ENCODE assay signal across 9 mouse cellular contexts in the genomic region with DNA sequence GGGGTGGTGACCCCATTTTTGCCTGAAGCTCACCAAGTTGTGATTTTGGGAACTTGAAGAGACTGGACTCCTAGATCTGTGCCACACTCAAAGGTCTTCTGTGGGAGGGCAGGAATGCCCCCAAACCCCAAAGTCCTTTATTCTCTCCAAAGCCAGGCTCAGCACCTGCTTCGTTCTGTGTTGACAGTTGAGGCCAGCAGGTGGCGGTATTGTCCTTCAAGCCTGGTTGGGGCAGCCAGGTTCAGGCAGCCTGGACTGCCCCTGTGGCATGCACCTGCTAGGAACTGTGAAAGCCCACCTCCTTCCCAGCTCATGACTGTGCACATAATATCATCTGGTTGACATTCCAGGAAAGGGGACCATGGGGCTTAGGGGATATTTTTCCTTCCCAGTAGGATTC.
DNase-seq lines count a peak whose midpoint lies in the region; ATAC-seq and TF ChIP-seq lines count a peak whose summit lies in the region.
"Had no signal": no experiment of that assay in that cellular context is flagged by ENCODE, and none has a peak within 500 bp of the region (broad histone marks: within the 10 kb centered on the region; RNA-seq: fewer than 3 reads in every experiment).

No protein-coding gene starts in this region.

- no peak overlapping the region for H3K4me2 ChIP-seq in midbrain, postnatal 0 days (ENCODE audit: low read depth, low read length, poor library complexity, severe bottlenecking)
- H3K4me2 ChIP-seq in midbrain, embryonic 13.5 days (replicated peaks), result no peak overlapping the region
- H3K4me2 ChIP-seq in stomach, embryonic 14.5 days (replicated peaks; ENCODE audit: low read depth, low read length), result no peak overlapping the region
- H3K4me2 ChIP-seq: neural tube, embryonic 12.5 days had no signal

- DNase-seq in heart, postnatal 4 days, result peak; percentile 6
- DNase-seq in heart, embryonic 10.5 days (ENCODE audit: low spot score), result no peak
- DNase-seq in midbrain, postnatal 0 days (ENCODE audit: low spot score), result peak; percentile 15
- DNase-seq in layer of hippocampus, adult 11-12 months (ENCODE audit: low spot score), result no peak
- DNase-seq: lung, adult 2 months had no signal

- no peaks in the 10 kb centered on the region for H3K36me3 ChIP-seq in heart, embryonic 10.5 days
- H3K36me3 ChIP-seq in midbrain, postnatal 0 days (ENCODE audit: insufficient read depth, low read length), result no peaks in the 10 kb centered on the region
- H3K36me3 ChIP-seq in midbrain, embryonic 13.5 days, result no peaks in the 10 kb centered on the region
- H3K36me3 ChIP-seq in stomach, embryonic 14.5 days (ENCODE audit: control insufficient read depth, insufficient read depth, low read length), result no peaks in the 10 kb centered on the region
- H3K36me3 ChIP-seq: neural tube, embryonic 12.5 days had no signal

- H3K27ac ChIP-seq in heart, embryonic 10.5 days, result no peak overlapping the region
- H3K27ac ChIP-seq in midbrain, postnatal 0 days (ENCODE audit: low read depth, low read length), result no peak overlapping the region
- H3K27ac ChIP-seq in midbrain, embryonic 13.5 days, result no peak overlapping the region
- no peak overlapping the region for H3K27ac ChIP-seq in cortical plate, adult 2 months (ENCODE audit: insufficient read depth, low read length)
- no peak overlapping the region for H3K27ac ChIP-seq in stomach, embryonic 14.5 days (ENCODE audit: low read length)
- H3K27ac ChIP-seq: neural tube, embryonic 12.5 days had no signal

- peak; percentile 70 for TF ChIP-seq CTCF in midbrain, postnatal 0 days (IDR thresholded peaks at IDR 0.05)
- TF ChIP-seq CTCF in cortical plate, adult 2 months (IDR thresholded peaks at IDR 0.05; ENCODE audit: extremely low read depth, insufficient read depth, low read length), result peak; percentile 49

- peaks cover 24% of the 10 kb centered on the region for H3K9me3 ChIP-seq in heart, embryonic 10.5 days
- no peaks in the 10 kb centered on the region for H3K9me3 ChIP-seq in midbrain, postnatal 0 days (ENCODE audit: low read length)
- 0 out of 2 replicates have a peak, but pooled peaks cover 4% of the 10 kb centered on the region for H3K9me3 ChIP-seq in midbrain, embryonic 13.5 days
- H3K9me3 ChIP-seq in stomach, embryonic 14.5 days (ENCODE audit: control insufficient read depth, low read depth, low read length), result peaks cover 5% of the 10 kb centered on the region; the same call in 1 of the 2 replicates

- TF ChIP-seq POLR2A in cortical plate, adult 2 months (IDR thresholded peaks at IDR 0.05; ENCODE audit: extremely low read depth, insufficient read depth, low read length), result no peak

- no peak overlapping the region for H3K9ac ChIP-seq in midbrain, postnatal 0 days (replicated peaks; ENCODE audit: low read length, poor library complexity, severe bottlenecking)
- no peak overlapping the region for H3K9ac ChIP-seq in midbrain, embryonic 13.5 days (replicated peaks)
- H3K9ac ChIP-seq in stomach, embryonic 14.5 days (replicated peaks; ENCODE audit: low read depth, low read length), result no peak overlapping the region
- H3K9ac ChIP-seq: neural tube, embryonic 12.5 days had no signal

- H3K27me3 ChIP-seq in heart, embryonic 10.5 days (ENCODE audit: insufficient read depth, poor library complexity, severe bottlenecking), result no peaks in the 10 kb centered on the region
- H3K27me3 ChIP-seq in midbrain, postnatal 0 days (ENCODE audit: insufficient read depth, low read length), result no peaks in the 10 kb centered on the region
- no peaks in the 10 kb centered on the region for H3K27me3 ChIP-seq in midbrain, embryonic 13.5 days
- no peaks in the 10 kb centered on the region for H3K27me3 ChIP-seq in stomach, embryonic 14.5 days (ENCODE audit: control insufficient read depth, insufficient read depth, low read length)
- H3K27me3 ChIP-seq: neural tube, embryonic 12.5 days had no signal

- H3K4me3 ChIP-seq in heart, embryonic 10.5 days, result no peak overlapping the region
- H3K4me3 ChIP-seq in midbrain, postnatal 0 days (ENCODE audit: low read depth, low read length), result no peak overlapping the region
- H3K4me3 ChIP-seq in midbrain, embryonic 13.5 days (replicated peaks), result no peak overlapping the region
- no peak overlapping the region for H3K4me3 ChIP-seq in cortical plate, adult 2 months (ENCODE audit: insufficient read depth, low read length)
- no peak overlapping the region for H3K4me3 ChIP-seq in stomach, embryonic 14.5 days (ENCODE audit: low read depth, low read length)
- H3K4me3 ChIP-seq: neural tube, embryonic 12.5 days had no signal

- WGBS in heart, embryonic 10.5 days, result 31% methylated on average over 2 of the region's 2 CpGs
- 66% methylated on average over 2 of the region's 2 CpGs for WGBS in midbrain, postnatal 0 days
- 46% methylated on average over 2 of the region's 2 CpGs for WGBS in midbrain, embryonic 13.5 days
- WGBS in stomach, embryonic 14.5 days, result 53% methylated on average over 2 of the region's 2 CpGs

- ATAC-seq in midbrain, postnatal 0 days (ENCODE audit: low FRiP score), result no peak
- no peak for ATAC-seq in midbrain, embryonic 13.5 days
- 0 out of 2 replicates have a peak, but pooled peaks have one; percentile 33 for ATAC-seq in stomach, embryonic 14.5 days (ENCODE audit: insufficient number of reproducible peaks, insufficient read depth, low FRiP score, low read depth)

- no peaks in the 10 kb centered on the region for H3K4me1 ChIP-seq in heart, embryonic 10.5 days
- no peaks in the 10 kb centered on the region for H3K4me1 ChIP-seq in midbrain, postnatal 0 days (ENCODE audit: insufficient read depth, low read length)
- H3K4me1 ChIP-seq in midbrain, embryonic 13.5 days (replicated peaks), result no peaks in the 10 kb centered on the region
- H3K4me1 ChIP-seq in cortical plate, adult 2 months (ENCODE audit: control insufficient read depth, insufficient read depth, low read length), result peaks cover 1% of the 10 kb centered on the region; the same call in 1 of the 2 replicates
- H3K4me1 ChIP-seq in stomach, embryonic 14.5 days (ENCODE audit: control insufficient read depth, insufficient read depth, low read length), result no peaks in the 10 kb centered on the region
- H3K4me1 ChIP-seq: neural tube, embryonic 12.5 days had no signal

Comparison
In these comparisons a context has a peak if more than half of its experiments do, and no peak if none do; other contexts are left out.
1. DNase-seq: peak in heart, postnatal 4 days (single experiment) and midbrain, postnatal 0 days (single experiment); none in heart, embryonic 10.5 days (single experiment) and layer of hippocampus, adult 11-12 months (single experiment).